ENCODE assay signal across 28 mouse cellular contexts in the genomic region with DNA sequence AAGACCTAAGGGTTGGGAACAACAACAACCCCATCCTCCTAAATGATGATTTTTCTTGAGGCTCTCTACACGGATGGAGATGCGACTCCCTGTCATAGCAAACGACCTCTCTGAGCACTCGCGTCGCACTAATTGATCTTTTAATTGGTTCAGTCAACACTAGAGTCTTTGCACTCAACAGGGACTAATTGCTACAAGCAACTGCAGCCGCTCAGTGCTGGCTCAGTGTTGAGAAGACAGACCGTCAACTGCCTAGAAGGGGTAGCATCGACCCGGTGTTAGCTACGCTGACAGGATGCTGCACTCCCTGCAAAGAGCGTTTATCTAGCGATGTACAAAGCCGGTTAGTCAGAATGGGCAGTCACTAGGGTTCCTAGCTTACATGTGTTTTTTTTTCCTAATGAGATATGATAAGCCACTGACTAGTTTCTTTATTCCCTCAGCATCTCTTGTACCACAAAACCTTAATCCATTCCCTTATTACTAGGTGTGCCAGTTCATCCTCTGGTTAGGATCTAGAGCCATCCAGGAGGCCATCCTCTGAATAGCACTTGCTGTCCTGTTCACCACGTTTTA.
DNase-seq lines count a peak whose midpoint lies in the region; ATAC-seq and TF ChIP-seq lines count a peak whose summit lies in the region.
"Had no signal": no experiment of that assay in that cellular context is flagged by ENCODE, and none has a peak within 500 bp of the region (broad histone marks: within the 10 kb centered on the region; RNA-seq: fewer than 3 reads in every experiment).

No protein-coding gene starts in this region.

- 0 out of 2 replicates have a peak, but pooled peaks have one; percentile 37 for ATAC-seq in embryonic facial prominence, embryonic 14.5 days (ENCODE audit: low read depth)
- ATAC-seq in hindbrain, postnatal 0 days, result peak; percentile 35; the same call in 1 of the 2 replicates
- ATAC-seq: intestine, embryonic 15.5 days; lung, postnatal 0 days had no signal

- H3K9me3 ChIP-seq in embryonic facial prominence, embryonic 14.5 days (ENCODE audit: control insufficient read depth, low read length), result no peaks in the 10 kb centered on the region
- H3K9me3 ChIP-seq in embryonic facial prominence, embryonic 10.5 days, result no peaks in the 10 kb centered on the region
- H3K9me3 ChIP-seq in hindbrain, postnatal 0 days (ENCODE audit: low read length), result no peaks in the 10 kb centered on the region
- no peaks in the 10 kb centered on the region for H3K9me3 ChIP-seq in hindbrain, embryonic 10.5 days
- H3K9me3 ChIP-seq: heart, embryonic 12.5 days; hindbrain, embryonic 15.5 days; intestine, embryonic 15.5 days; limb, embryonic 10.5 days; limb, embryonic 15.5 days; liver, embryonic 13.5 days; neural tube, embryonic 15.5 days had no signal

- H3K36me3 ChIP-seq in embryonic facial prominence, embryonic 14.5 days (ENCODE audit: control insufficient read depth, insufficient read depth, low read length), result no peaks in the 10 kb centered on the region
- no peaks in the 10 kb centered on the region for H3K36me3 ChIP-seq in embryonic facial prominence, embryonic 10.5 days (replicated peaks)
- H3K36me3 ChIP-seq in hindbrain, postnatal 0 days (ENCODE audit: insufficient read depth, low read length), result no peaks in the 10 kb centered on the region
- H3K36me3 ChIP-seq in hindbrain, embryonic 10.5 days, result no peaks in the 10 kb centered on the region
- H3K36me3 ChIP-seq: G1E; heart, embryonic 12.5 days; hindbrain, embryonic 15.5 days; intestine, embryonic 15.5 days; limb, embryonic 10.5 days; limb, embryonic 15.5 days; liver, embryonic 13.5 days; neural tube, embryonic 15.5 days had no signal

- no peak overlapping the region for H3K27ac ChIP-seq in embryonic facial prominence, embryonic 14.5 days (replicated peaks; ENCODE audit: low read depth, low read length)
- no peak overlapping the region for H3K27ac ChIP-seq in embryonic facial prominence, embryonic 10.5 days (replicated peaks)
- no peak overlapping the region for H3K27ac ChIP-seq in hindbrain, postnatal 0 days
- no peak overlapping the region for H3K27ac ChIP-seq in hindbrain, embryonic 10.5 days
- H3K27ac ChIP-seq: heart, adult 2 months; hindbrain, embryonic 15.5 days; intestine, embryonic 15.5 days; kidney, postnatal 0 days; limb, embryonic 10.5 days; limb, embryonic 15.5 days; liver, embryonic 13.5 days; macrophage; neural tube, embryonic 15.5 days had no signal

- DNase-seq in embryonic facial prominence, embryonic 14.5 days (ENCODE audit: low spot score), result peak; percentile 39
- no peak for DNase-seq in embryonic facial prominence, embryonic 10.5 days (ENCODE audit: low spot score)
- peak; percentile 33 for DNase-seq in hindbrain, postnatal 0 days (ENCODE audit: low spot score)
- DNase-seq in hindbrain, embryonic 10.5 days (ENCODE audit: low spot score), result no peak
- peak; percentile 14 for DNase-seq in Muller cell, postnatal 12 days (ENCODE audit: inconsistent ontology term)
- DNase-seq in retina, embryonic 14.5 days (ENCODE audit: low spot score), result peak; percentile 76
- DNase-seq in spleen, postnatal 10 days (ENCODE audit: low spot score in 2 of 2), result no peak
- DNase-seq: adrenal gland, postnatal 14 days; cerebellum, adult 11-12 months; cerebellum, postnatal 10 days; heart, adult 2 months; heart, postnatal 4 days; kidney, adult 2 months; layer of hippocampus, postnatal 36 days; liver, embryonic 13.5 days; lung, adult 18-20 months; right cerebral cortex, postnatal 4 days; thymus, postnatal 4 days had no signal

- H3K27me3 ChIP-seq in embryonic facial prominence, embryonic 14.5 days (replicated peaks; ENCODE audit: control insufficient read depth, insufficient read depth, low read length), result 0 out of 2 replicates have a peak, but pooled peaks cover 4% of the 10 kb centered on the region
- H3K27me3 ChIP-seq in embryonic facial prominence, embryonic 10.5 days (replicated peaks; ENCODE audit: low read depth, poor library complexity, severe bottlenecking), result peaks cover 33% of the 10 kb centered on the region; the same call in 1 of the 2 replicates
- H3K27me3 ChIP-seq in hindbrain, postnatal 0 days (ENCODE audit: insufficient read depth, low read length), result no peaks in the 10 kb centered on the region
- peaks cover 7% of the 10 kb centered on the region for H3K27me3 ChIP-seq in hindbrain, embryonic 10.5 days (ENCODE audit: insufficient read depth, poor library complexity, severe bottlenecking)
- H3K27me3 ChIP-seq: intestine, embryonic 15.5 days; neural tube, embryonic 15.5 days had no signal

- no peak overlapping the region for H3K4me2 ChIP-seq in embryonic facial prominence, embryonic 14.5 days (ENCODE audit: low read depth, low read length)
- H3K4me2 ChIP-seq in hindbrain, postnatal 0 days (ENCODE audit: low read depth, low read length), result no peak overlapping the region
- H3K4me2 ChIP-seq: heart, embryonic 12.5 days; hindbrain, embryonic 15.5 days; intestine, embryonic 15.5 days; limb, embryonic 15.5 days; liver, embryonic 13.5 days; neural tube, embryonic 15.5 days had no signal

- H3K9ac ChIP-seq in embryonic facial prominence, embryonic 14.5 days (ENCODE audit: low read depth, low read length), result no peak overlapping the region
- H3K9ac ChIP-seq in hindbrain, postnatal 0 days (replicated peaks; ENCODE audit: low read length), result no peak overlapping the region
- H3K9ac ChIP-seq: heart, embryonic 12.5 days; hindbrain, embryonic 15.5 days; intestine, embryonic 15.5 days; limb, embryonic 15.5 days; liver, embryonic 13.5 days; neural tube, embryonic 15.5 days had no signal

- TF ChIP-seq CTCF in hindbrain, postnatal 0 days (IDR thresholded peaks at IDR 0.05; ENCODE audit: low read depth), result no peak

- 61% methylated on average over 15 of the region's 15 CpGs for WGBS in embryonic facial prominence, embryonic 14.5 days
- WGBS in embryonic facial prominence, embryonic 10.5 days, result 45% methylated on average over 15 of the region's 15 CpGs
- 52% methylated on average over 15 of the region's 15 CpGs for WGBS in hindbrain, postnatal 0 days
- 67% methylated on average over 15 of the region's 15 CpGs for WGBS in hindbrain, embryonic 10.5 days

- H3K4me3 ChIP-seq in embryonic facial prominence, embryonic 14.5 days (ENCODE audit: low read depth, low read length), result no peak overlapping the region
- H3K4me3 ChIP-seq in embryonic facial prominence, embryonic 10.5 days, result no peak overlapping the region
- H3K4me3 ChIP-seq in hindbrain, postnatal 0 days (ENCODE audit: low read length), result no peak overlapping the region
- H3K4me3 ChIP-seq in hindbrain, embryonic 10.5 days, result no peak overlapping the region
- H3K4me3 ChIP-seq: heart, adult 2 months; heart, embryonic 12.5 days; hindbrain, embryonic 15.5 days; intestine, embryonic 15.5 days; limb, embryonic 10.5 days; limb, embryonic 15.5 days; liver, embryonic 13.5 days; neural tube, embryonic 15.5 days had no signal

- no peaks in the 10 kb centered on the region for H3K4me1 ChIP-seq in embryonic facial prominence, embryonic 14.5 days (ENCODE audit: control insufficient read depth, insufficient read depth, low read length)
- peaks cover 13% of the 10 kb centered on the region for H3K4me1 ChIP-seq in embryonic facial prominence, embryonic 10.5 days
- no peaks in the 10 kb centered on the region for H3K4me1 ChIP-seq in hindbrain, postnatal 0 days (ENCODE audit: insufficient read depth, low read length)
- H3K4me1 ChIP-seq in hindbrain, embryonic 10.5 days (replicated peaks), result no peaks in the 10 kb centered on the region
- H3K4me1 ChIP-seq: heart, embryonic 12.5 days; hindbrain, embryonic 15.5 days; intestine, embryonic 15.5 days; neural tube, embryonic 15.5 days had no signal

Comparison
In these comparisons a context has a peak if more than half of its experiments do, and no peak if none do; other contexts are left out.
1. DNase-seq: peak in embryonic facial prominence, embryonic 14.5 days (single experiment), hindbrain, postnatal 0 days (single experiment), Muller cell, postnatal 12 days (single experiment) and retina, embryonic 14.5 days (single experiment); none in embryonic facial prominence, embryonic 10.5 days (single experiment), hindbrain, embryonic 10.5 days (single experiment) and spleen, postnatal 10 days (0 of 2).